8 mouse cellular contexts compared by ENCODE assay signal in the genomic region with DNA sequence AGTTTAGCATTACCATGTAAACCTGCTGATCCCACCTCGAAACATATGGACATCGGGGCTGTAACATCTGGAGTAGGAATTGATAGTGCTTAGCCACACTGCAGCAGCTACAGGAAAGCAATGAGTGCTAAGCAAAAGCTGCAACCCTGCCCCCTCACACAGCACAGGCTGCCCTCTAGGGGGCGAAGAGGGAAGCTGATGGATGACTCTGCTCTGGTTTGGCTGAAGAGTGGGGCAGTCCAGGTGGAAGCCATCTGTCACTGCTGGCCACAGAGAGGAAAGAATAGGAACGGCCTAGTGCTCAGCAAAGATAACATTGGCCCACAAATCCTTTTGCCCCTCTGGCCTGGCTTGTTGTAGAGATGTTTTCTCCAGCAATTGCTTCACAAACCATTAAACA.
DNase-seq lines count a peak whose midpoint lies in the region; ATAC-seq and TF ChIP-seq lines count a peak whose summit lies in the region.

No protein-coding gene starts in this region.

- peak; percentile 79 for DNase-seq in 3T3-L1 (ENCODE audit: low read depth, low spot score)
- peak; percentile 72 for DNase-seq in NIH3T3 (ENCODE audit: low read depth)
- peak; percentile 98 for DNase-seq in heart, adult 11 months
- DNase-seq in liver, postnatal 0 days: peak; percentile 63
- DNase-seq in T-cell, adult 2 months (ENCODE audit: low spot score): no peak

- TF ChIP-seq POLR2A in cortical plate, adult 2 months (IDR thresholded peaks at IDR 0.05; ENCODE audit: extremely low read depth, insufficient read depth, low read length): no peak
- TF ChIP-seq POLR2A in olfactory bulb, adult 2 months (IDR thresholded peaks at IDR 0.05; ENCODE audit: insufficient read depth, low read depth, low read length): no peak

- peak; percentile 74 for TF ChIP-seq CTCF in cortical plate, adult 2 months (IDR thresholded peaks at IDR 0.05; ENCODE audit: extremely low read depth, insufficient read depth, low read length)
- peak; percentile 77 for TF ChIP-seq CTCF in liver, postnatal 0 days (IDR thresholded peaks at IDR 0.05; ENCODE audit: low read depth)
- TF ChIP-seq CTCF in olfactory bulb, adult 2 months (IDR thresholded peaks at IDR 0.05; ENCODE audit: insufficient read depth, low read depth, low read length): peak; percentile 52; the same call in 1 of the 2 replicates

- H3K36me3 ChIP-seq in intestine, embryonic 15.5 days: no peaks in the 10 kb centered on the region
- no peaks in the 10 kb centered on the region for H3K36me3 ChIP-seq in liver, postnatal 0 days (replicated peaks; ENCODE audit: insufficient read depth, low read length)

- WGBS in intestine, embryonic 15.5 days: 26% methylated on average over 4 of the region's 4 CpGs
- WGBS in liver, postnatal 0 days (ENCODE audit: insufficient replicate concordance): 26% methylated on average over 4 of the region's 4 CpGs
- 41% methylated on average over 4 of the region's 4 CpGs for WGBS in olfactory bulb, adult 2 months

- peak; percentile 80 for ATAC-seq in intestine, embryonic 15.5 days
- no peak for ATAC-seq in liver, postnatal 0 days

- H3K9ac ChIP-seq in intestine, embryonic 15.5 days: no peak overlapping the region
- no peak overlapping the region for H3K9ac ChIP-seq in liver, postnatal 0 days (replicated peaks)

- H3K27ac ChIP-seq in cortical plate, adult 2 months (ENCODE audit: insufficient read depth, low read length): no peak overlapping the region
- no peak overlapping the region for H3K27ac ChIP-seq in intestine, embryonic 15.5 days
- H3K27ac ChIP-seq in liver, postnatal 0 days (ENCODE audit: low read depth): no peak overlapping the region
- no peak overlapping the region for H3K27ac ChIP-seq in olfactory bulb, adult 2 months (ENCODE audit: insufficient read depth, low read depth, low read length)

- peaks cover 9% of the 10 kb centered on the region for H3K4me1 ChIP-seq in cortical plate, adult 2 months (ENCODE audit: control insufficient read depth, insufficient read depth, low read length)
- 0 out of 2 replicates have a peak, but pooled peaks cover 3% of the 10 kb centered on the region for H3K4me1 ChIP-seq in intestine, embryonic 15.5 days (replicated peaks)
- H3K4me1 ChIP-seq in liver, postnatal 0 days (ENCODE audit: insufficient read depth): no peaks in the 10 kb centered on the region; the same call in 1 of the 2 replicates
- peaks cover 6% of the 10 kb centered on the region for H3K4me1 ChIP-seq in olfactory bulb, adult 2 months (ENCODE audit: control insufficient read depth, insufficient read depth, low read length)

- no peak for TF ChIP-seq EP300 in liver, postnatal 0 days (IDR thresholded peaks at IDR 0.05; ENCODE audit: low read depth)

- no peaks in the 10 kb centered on the region for H3K27me3 ChIP-seq in intestine, embryonic 15.5 days (replicated peaks)
- H3K27me3 ChIP-seq in liver, postnatal 0 days (ENCODE audit: insufficient read depth, low read length): no peaks in the 10 kb centered on the region

- H3K4me2 ChIP-seq in intestine, embryonic 15.5 days (replicated peaks): no peak overlapping the region
- no peak overlapping the region for H3K4me2 ChIP-seq in liver, postnatal 0 days (ENCODE audit: low read depth, low read length)

- no peaks in the 10 kb centered on the region for H3K9me3 ChIP-seq in intestine, embryonic 15.5 days
- H3K9me3 ChIP-seq in liver, postnatal 0 days (ENCODE audit: low read length): no peaks in the 10 kb centered on the region

- H3K4me3 ChIP-seq in cortical plate, adult 2 months (ENCODE audit: insufficient read depth, low read length): no peak overlapping the region
- no peak overlapping the region for H3K4me3 ChIP-seq in intestine, embryonic 15.5 days (replicated peaks)
- H3K4me3 ChIP-seq in liver, postnatal 0 days (ENCODE audit: low read depth, low read length): no peak overlapping the region
- no peak overlapping the region for H3K4me3 ChIP-seq in olfactory bulb, adult 2 months (ENCODE audit: insufficient read depth, low read depth, low read length)
